8 mouse cellular contexts compared by ENCODE assay signal in genomic region chr2:70126783-70127182, GRCm38 (mm10).
A peak's percentile ranks its signal among the peaks of the same experiment; 100 is the strongest.
DNase-seq lines count a peak whose midpoint lies in the region; TF ChIP-seq lines count a peak whose summit lies in the region.

No protein-coding gene starts in this region.

- H3K4me1 ChIP-seq in ES-E14 (ENCODE audit: control insufficient read depth in 2 of 2, insufficient read depth in 2 of 2, low read length in 2 of 2, poor library complexity in 1 of 2) = peaks cover 2 to 3% of the 10 kb centered on the region in 2 experiments; a peak in 1 of 4 replicates
- peaks cover 23% of the 10 kb centered on the region for H3K4me1 ChIP-seq in hindbrain, embryonic 10.5 days (replicated peaks)

- H3K9ac ChIP-seq in ES-E14 (ENCODE audit: insufficient read depth, low read depth, low read length, poor library complexity, severe bottlenecking) = no peak overlapping the region

- H3K36me3 ChIP-seq in ES-E14 (ENCODE audit: control insufficient read depth, insufficient read depth, low read length, poor library complexity, severe bottlenecking) = no peaks in the 10 kb centered on the region
- H3K36me3 ChIP-seq in hindbrain, embryonic 10.5 days = no peaks in the 10 kb centered on the region

- WGBS in hindbrain, embryonic 10.5 days = 1% methylated on average over 13 of the region's 13 CpGs

- no peak overlapping the region for H3K27ac ChIP-seq in ES-E14 (ENCODE audit: insufficient read depth, low read depth, low read length, poor library complexity, severe bottlenecking)
- no peak overlapping the region for H3K27ac ChIP-seq in hindbrain, embryonic 10.5 days

- H3K4me3 ChIP-seq in ES-E14 (ENCODE audit: insufficient read depth in 1 of 2, low read depth in 1 of 2, low read length in 2 of 2, poor library complexity in 1 of 2, severe bottlenecking in 1 of 2) = no peak overlapping the region
- peak overlapping the region; percentile 36 for H3K4me3 ChIP-seq in hindbrain, embryonic 10.5 days

- peak; percentile 92 for DNase-seq in ES-E14 (ENCODE audit: low read depth, low spot score)
- peak; percentile 25 for DNase-seq in cerebellum, adult 11-12 months
- peak; percentile 94 for DNase-seq in forelimb bud, embryonic 11.5 days (ENCODE audit: low read depth, low spot score)
- peak; percentile 88 for DNase-seq in hindbrain, embryonic 10.5 days (ENCODE audit: low spot score)
- DNase-seq in layer of hippocampus, adult 9-10 months (ENCODE audit: low spot score) = peak; percentile 83
- peak; percentile 85 for DNase-seq in lung, postnatal 14 days
- DNase-seq in retina, embryonic 14.5 days (ENCODE audit: low spot score) = peak; percentile 95
- peak; percentile 39 to 48 for DNase-seq in thymus, postnatal 36 days

- peaks cover 39% of the 10 kb centered on the region for H3K27me3 ChIP-seq in hindbrain, embryonic 10.5 days (ENCODE audit: insufficient read depth, poor library complexity, severe bottlenecking)

- no peaks in the 10 kb centered on the region for H3K9me3 ChIP-seq in ES-E14 (ENCODE audit: control insufficient read depth, insufficient read depth, low read depth, low read length)
- H3K9me3 ChIP-seq in hindbrain, embryonic 10.5 days = no peaks in the 10 kb centered on the region

- in situ Hi-C loops in ES-E14 (cut with MboI; ENCODE audit: low sequenced_read_pairs in 2 of 2, unreplicated experiment in 2 of 2) = loop anchor here in 1 of 2 experiments (25.0 kb wide), 1 partner anchor 436 kb away; the partner anchor contains the start of gene Gad1

TF ChIP-seq in ES-E14, 5 proteins besides CTCF, POLR2A, EP300 and RAD21:
- no peak for TF ChIP-seq MAFK (IDR thresholded peaks at IDR 0.05; ENCODE audit: insufficient read depth, low read depth, low read length)
- TF ChIP-seq ZC3H11A (IDR thresholded peaks at IDR 0.05; ENCODE audit: borderline replicate concordance, low read depth, low read length) = peak; percentile 98

Comparison
In these comparisons a context has a peak if more than half of its experiments do, and no peak if none do; other contexts are left out.
1. DNase-seq: peak in every context shown above with its lines; median percentile 95 in retina, embryonic 14.5 days; 94 in forelimb bud, embryonic 11.5 days; 92 in ES-E14; 88 in hindbrain, embryonic 10.5 days; 85 in lung, postnatal 14 days; 83 in layer of hippocampus, adult 9-10 months; 44 in thymus, postnatal 36 days; 25 in cerebellum, adult 11-12 months.